In the genomic region with DNA sequence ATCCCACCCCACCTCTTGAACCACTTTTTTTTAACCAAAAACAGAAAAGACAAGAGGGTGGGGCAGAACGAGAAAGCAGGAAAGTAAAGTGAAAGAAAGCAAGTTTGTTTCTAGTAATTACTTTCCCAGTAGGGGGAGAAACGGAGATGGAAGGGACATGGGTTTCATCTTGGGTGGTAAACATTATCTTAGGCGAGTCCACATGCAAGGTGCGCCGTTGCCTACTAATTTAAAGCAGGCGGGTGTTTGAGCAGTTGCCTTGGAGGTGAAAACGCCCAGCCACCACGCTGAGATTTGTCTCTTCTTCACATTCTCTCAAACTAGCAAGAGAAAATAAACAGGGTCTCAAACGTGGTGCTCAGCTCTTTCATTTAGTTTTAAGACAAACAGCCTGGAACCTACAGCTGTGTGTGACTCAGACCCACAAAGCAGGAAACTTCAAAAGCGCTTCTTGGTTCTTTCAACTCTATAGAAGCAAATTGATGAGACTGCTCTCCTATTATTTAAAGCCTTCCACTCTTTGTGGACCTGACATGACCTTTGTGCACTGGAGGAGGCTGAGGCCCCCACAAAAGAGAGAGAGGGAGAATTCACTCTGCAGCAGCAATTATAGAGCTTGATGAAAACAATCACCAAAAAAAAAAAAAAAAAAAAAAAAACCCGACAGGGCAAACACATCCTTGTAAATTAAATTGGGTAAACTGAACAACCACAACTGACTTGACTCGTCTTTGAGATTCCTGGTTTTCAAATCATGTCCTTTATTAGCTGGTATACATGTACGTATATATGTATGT, we compare ENCODE assay signal across 14 mouse cellular contexts.
DNase-seq lines count a peak whose midpoint lies in the region; ATAC-seq lines count a peak whose summit lies in the region.
"Had no signal": no experiment of that assay in that cellular context is flagged by ENCODE, and none has a peak within 500 bp of the region (broad histone marks: within the 10 kb centered on the region; RNA-seq: fewer than 3 reads in every experiment).

No protein-coding gene starts in this region.

- no peak overlapping the region for H3K4me2 ChIP-seq in hindbrain, embryonic 11.5 days (replicated peaks; ENCODE audit: low read depth, low read length)
- H3K4me2 ChIP-seq in hindbrain, embryonic 13.5 days = no peak overlapping the region
- H3K4me2 ChIP-seq: liver, embryonic 13.5 days; midbrain, embryonic 13.5 days had no signal

- 6% methylated on average over 13 of the region's 13 CpGs for WGBS in hindbrain, embryonic 11.5 days
- 9% methylated on average over 13 of the region's 13 CpGs for WGBS in hindbrain, embryonic 13.5 days

- H3K4me1 ChIP-seq in hindbrain, embryonic 11.5 days (replicated peaks; ENCODE audit: control insufficient read depth, insufficient read depth, low read length) = no peaks in the 10 kb centered on the region
- peaks cover 17% of the 10 kb centered on the region for H3K4me1 ChIP-seq in hindbrain, embryonic 13.5 days (replicated peaks)
- H3K4me1 ChIP-seq: liver, embryonic 13.5 days had no signal

- no peak overlapping the region for H3K4me3 ChIP-seq in hindbrain, embryonic 11.5 days (ENCODE audit: low read depth, low read length)
- no peak overlapping the region for H3K4me3 ChIP-seq in hindbrain, embryonic 13.5 days
- H3K4me3 ChIP-seq: liver, embryonic 13.5 days; midbrain, embryonic 13.5 days had no signal

- H3K9me3 ChIP-seq in hindbrain, embryonic 11.5 days (ENCODE audit: control insufficient read depth, low read length) = no peaks in the 10 kb centered on the region
- no peaks in the 10 kb centered on the region for H3K9me3 ChIP-seq in hindbrain, embryonic 13.5 days
- H3K9me3 ChIP-seq: liver, embryonic 13.5 days; midbrain, embryonic 13.5 days had no signal

- H3K27ac ChIP-seq in hindbrain, embryonic 11.5 days (ENCODE audit: low read depth, low read length) = no peak overlapping the region; the same call in 1 of the 2 replicates
- no peak overlapping the region for H3K27ac ChIP-seq in hindbrain, embryonic 13.5 days
- H3K27ac ChIP-seq: liver, embryonic 13.5 days had no signal

- no peak overlapping the region for H3K9ac ChIP-seq in hindbrain, embryonic 11.5 days (ENCODE audit: low read depth, low read length)
- no peak overlapping the region for H3K9ac ChIP-seq in hindbrain, embryonic 13.5 days
- H3K9ac ChIP-seq: liver, embryonic 13.5 days; midbrain, embryonic 13.5 days had no signal

- ATAC-seq in hindbrain, embryonic 11.5 days (ENCODE audit: low FRiP score) = peak; percentile 60
- no peak for ATAC-seq in hindbrain, embryonic 13.5 days (ENCODE audit: low FRiP score)
- ATAC-seq: lung, postnatal 0 days had no signal

- no peaks in the 10 kb centered on the region for H3K27me3 ChIP-seq in hindbrain, embryonic 11.5 days (ENCODE audit: control insufficient read depth, insufficient read depth, low read length)
- no peaks in the 10 kb centered on the region for H3K27me3 ChIP-seq in hindbrain, embryonic 13.5 days
- H3K27me3 ChIP-seq: liver, embryonic 13.5 days; midbrain, embryonic 13.5 days had no signal

- peak; percentile 28 for DNase-seq in hindbrain, embryonic 11.5 days (ENCODE audit: low spot score)
- DNase-seq in ES-CJ7 (ENCODE audit: low read depth, low spot score) = peak; percentile 89
- peak; percentile 69 for DNase-seq in embryo, embryonic 10 days (ENCODE audit: low spot score)
- DNase-seq in neural tube, embryonic 10.5 days (ENCODE audit: extremely low spot score, low spot score) = peak; percentile 36
- no peak for DNase-seq in layer of hippocampus, postnatal 36 days
- DNase-seq in testis, postnatal 14 days (ENCODE audit: low spot score) = no peak
- no peak for DNase-seq in cerebellum, adult 11-12 months
- DNase-seq: adrenal gland, postnatal 14 days; cerebellum, postnatal 25 days; liver, embryonic 13.5 days; thymus, adult 18-20 months had no signal

- H3K36me3 ChIP-seq in hindbrain, embryonic 11.5 days (ENCODE audit: control insufficient read depth, insufficient read depth, low read length) = no peaks in the 10 kb centered on the region
- no peaks in the 10 kb centered on the region for H3K36me3 ChIP-seq in hindbrain, embryonic 13.5 days
- H3K36me3 ChIP-seq: liver, embryonic 13.5 days; midbrain, embryonic 13.5 days had no signal

Comparison
In these comparisons a context has a peak if more than half of its experiments do, and no peak if none do; other contexts are left out.
1. DNase-seq: peak in hindbrain, embryonic 11.5 days (single experiment), ES-CJ7 (single experiment), embryo, embryonic 10 days (single experiment) and neural tube, embryonic 10.5 days (single experiment); none in layer of hippocampus, postnatal 36 days (0 of 2), testis, postnatal 14 days (single experiment) and cerebellum, adult 11-12 months (single experiment).